Mouse (Mus musculus) frontal cortex, postnatal 10 days (tissue): ENCODE results near the gene Mta3.

ENCODE experiments used
- DNase-seq, 2 experiments: peaks; one replicate each; pipeline ENCODE4 v3.0.0; 2022; ENCODE audit warnings: low spot score in 2 of 2, mixed read lengths in 1 of 2

The Mta3 gene

GRCm38 (mm10) chr17:83759547-83759946 is 53.6 kb downstream of the Mta3 start:
- no peak for DNase-seq

- DNase-seq: no peak
Observed at GRCm38 (mm10) chr17:83764538-83764937, 58.6 kb downstream of the Mta3 start.

DNA sequence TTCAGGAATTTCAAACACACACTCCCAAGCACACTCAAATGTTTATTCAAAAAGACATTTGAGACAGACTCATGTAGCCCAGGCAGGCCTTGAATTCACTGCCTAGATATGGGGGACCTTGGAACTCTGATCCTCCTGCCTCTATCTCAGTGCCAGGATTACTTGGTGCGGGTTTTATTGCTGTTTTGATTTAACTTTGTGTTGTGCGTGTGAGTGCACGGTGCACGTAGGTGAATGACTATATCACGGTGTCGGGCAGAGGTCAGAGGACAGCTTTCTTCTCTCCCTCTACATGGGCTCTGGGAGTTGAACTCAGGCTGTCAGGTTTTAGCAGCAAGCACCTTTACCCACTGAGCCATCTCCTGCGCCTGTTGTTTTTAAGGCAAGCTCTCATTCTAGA is 61.1 kb downstream of the Mta3 start:
- DNase-seq: no peak

- DNase-seq: no peak
Observed at GRCm38 (mm10) chr17:83768309-83768708, 62.3 kb downstream of the Mta3 start.

DNA sequence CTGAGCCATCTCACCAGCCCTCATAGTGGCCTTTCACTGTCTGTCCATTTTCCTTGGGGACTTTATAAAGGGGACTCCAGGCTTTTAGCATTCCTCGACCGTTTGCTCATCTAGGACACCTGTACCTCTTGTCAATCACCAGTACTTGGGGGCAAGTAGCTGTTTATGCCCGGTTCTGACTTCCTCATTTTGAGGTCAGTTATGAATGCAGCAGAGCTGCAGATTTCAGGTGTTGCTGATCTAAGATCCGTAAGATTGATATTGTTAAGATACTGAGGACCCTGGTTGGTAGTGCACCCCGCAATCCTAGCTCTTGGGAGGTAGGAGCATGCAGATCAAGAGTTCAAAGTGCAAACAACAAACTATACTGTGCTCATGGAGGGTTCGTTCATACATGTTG is 64.4 kb downstream of the Mta3 start:
- no peak for DNase-seq

DNA sequence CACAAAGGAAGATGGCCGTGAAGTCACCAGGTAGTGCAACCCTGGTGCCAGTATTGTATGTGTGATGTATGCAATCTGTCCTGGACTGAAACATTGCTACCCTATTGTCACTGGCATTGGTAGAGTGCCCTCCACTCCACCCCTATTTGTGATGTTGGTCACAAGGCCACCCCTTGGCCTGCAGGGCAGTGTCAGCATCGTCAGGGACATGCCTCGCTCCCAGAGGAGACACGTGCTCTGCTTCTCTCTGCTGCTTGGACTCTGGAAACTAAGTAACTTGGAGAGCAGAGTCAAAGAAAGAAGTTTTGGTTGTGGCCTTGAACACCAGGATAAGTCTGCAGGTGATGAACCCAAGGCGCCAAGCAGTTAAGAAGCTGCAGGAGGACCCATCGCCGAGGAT is 65.0 kb downstream of the Mta3 start:
- no peak for DNase-seq

GRCm38 (mm10) chr17:83772110-83772509 is 66.1 kb downstream of the Mta3 start:
- DNase-seq: no peak

- DNase-seq: peak in 1 of 2 experiments; percentile 18
Observed at GRCm38 (mm10) chr17:83772711-83773110, 66.7 kb downstream of the Mta3 start.

DNA sequence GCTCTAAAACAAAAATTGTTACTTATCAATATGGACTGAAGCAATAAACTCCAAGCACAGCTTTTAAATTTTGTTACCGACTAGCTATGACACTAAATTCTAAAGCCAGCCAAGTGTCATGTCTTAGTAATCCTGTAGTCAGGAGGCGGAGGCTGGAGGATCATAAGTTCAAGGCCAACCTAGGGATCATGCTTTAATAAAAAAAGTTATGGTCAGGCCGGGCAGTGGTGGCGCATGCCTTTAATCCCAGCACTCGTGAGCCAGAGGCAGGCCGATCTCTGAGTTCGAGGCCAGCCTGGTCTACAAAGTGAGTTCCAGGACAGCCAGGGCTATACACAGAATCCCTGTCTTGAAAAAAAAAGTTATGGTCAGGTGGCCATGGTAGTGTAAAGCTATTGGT is 71.0 kb downstream of the Mta3 start:
- DNase-seq: no peak

DNA sequence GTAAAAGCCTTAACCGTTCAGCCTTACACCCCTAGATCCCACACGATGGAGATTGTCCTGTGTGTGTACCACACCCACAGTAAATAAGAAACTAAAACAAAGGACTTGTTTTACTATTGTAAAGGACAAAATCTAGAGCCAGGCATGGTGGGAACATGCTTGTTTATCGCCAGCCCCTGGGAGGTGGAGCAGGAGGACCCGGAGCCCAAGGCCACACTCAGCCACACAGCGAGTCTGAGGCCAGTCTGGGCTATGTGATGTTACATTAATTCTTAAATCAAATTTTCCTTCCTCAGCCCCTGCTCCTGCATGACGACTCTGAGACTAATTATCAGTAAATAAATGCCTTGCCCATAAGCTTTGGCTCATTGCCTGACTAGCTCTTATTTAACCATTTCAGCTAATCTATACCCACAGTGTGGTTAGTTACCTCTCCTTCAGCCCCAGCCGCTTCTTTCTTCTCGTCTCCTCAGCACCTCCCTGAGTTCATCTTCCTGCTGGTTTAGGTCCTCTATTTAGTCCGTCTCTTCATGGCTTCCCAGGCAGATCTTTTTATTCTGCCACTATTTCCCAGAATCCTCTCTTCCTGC is 71.6 kb downstream of the Mta3 start:
- no peak for DNase-seq

DNA sequence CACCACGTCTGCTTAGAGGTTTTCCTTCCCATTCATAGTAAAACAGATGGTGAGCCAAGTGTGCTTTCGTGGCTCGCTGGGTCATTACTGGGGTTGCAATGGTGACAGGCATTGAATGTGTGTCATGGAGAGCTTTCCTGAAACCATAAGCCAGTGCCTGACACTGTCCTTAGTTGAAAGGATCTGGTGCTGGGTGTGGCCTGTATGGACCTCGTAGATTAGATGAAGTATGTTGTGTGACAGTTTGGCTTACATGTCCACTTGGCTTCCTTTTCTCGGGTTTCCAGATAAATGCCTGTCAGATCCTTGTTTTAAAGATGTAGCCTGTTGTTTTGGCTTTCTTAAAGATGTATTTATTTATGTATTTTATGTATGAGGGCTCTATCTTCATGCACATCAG is 74.3 kb downstream of the Mta3 start:
- DNase-seq: no peak

DNA sequence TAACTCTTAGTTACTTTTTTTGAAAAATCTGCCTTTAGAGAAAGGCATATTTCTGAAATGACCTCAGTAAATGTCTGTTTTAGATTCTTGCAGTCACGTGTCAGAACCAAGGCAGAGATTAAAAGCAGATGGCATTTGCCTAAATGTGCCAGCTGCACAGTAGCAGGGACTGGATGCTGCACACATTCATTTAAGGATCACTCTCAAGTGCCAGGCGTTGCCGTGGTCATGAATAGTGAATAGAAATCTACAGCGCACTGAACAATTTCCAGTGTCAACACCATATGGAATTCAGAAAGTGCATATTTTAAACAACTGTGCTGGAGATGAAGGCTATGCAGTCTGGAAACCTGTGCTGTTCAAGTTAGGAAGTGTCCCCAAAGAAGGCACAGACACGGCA is 76.8 kb downstream of the Mta3 start:
- peak in 1 of 2 experiments; percentile 54 for DNase-seq

DNA sequence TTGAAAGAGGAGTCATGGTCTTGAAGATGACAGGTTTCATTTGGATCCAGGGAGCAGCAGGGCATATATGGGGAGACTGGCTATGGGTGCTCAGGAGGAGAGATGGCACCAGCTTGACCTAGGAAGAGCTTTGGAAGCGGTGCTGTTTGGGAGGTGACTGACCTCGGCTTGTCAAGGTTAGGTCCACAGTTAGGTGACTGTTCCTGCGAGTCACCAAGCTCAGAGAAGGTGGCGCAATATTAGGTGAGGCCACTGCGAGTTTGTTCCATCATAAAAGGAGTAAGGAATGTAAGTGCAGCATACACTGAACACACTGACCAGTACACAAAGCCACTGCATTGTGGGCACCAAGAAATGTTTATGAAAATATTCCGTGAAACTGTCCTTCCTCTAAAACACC is 80.5 kb downstream of the Mta3 start:
- no peak for DNase-seq

DNA sequence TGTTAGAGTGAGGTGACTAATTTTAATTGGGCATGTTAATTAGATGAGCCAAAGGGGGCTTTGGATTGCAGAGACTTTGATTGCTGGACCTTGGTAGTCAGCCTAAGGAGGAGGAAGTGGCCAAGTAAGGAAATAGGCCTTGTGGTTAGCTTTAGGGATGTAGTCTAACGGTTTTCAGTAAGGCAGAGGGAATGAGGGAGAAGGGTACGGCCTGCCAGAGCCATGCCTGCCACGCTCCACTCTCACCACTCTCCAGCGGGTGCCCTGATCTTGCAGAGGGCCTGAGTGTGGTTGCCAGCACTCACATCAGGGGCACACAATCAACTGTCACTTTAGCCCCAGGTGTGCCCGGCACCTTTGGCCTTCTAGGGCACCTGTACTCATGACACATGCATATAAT is 84.2 kb downstream of the Mta3 start:
- no peak for DNase-seq

DNA sequence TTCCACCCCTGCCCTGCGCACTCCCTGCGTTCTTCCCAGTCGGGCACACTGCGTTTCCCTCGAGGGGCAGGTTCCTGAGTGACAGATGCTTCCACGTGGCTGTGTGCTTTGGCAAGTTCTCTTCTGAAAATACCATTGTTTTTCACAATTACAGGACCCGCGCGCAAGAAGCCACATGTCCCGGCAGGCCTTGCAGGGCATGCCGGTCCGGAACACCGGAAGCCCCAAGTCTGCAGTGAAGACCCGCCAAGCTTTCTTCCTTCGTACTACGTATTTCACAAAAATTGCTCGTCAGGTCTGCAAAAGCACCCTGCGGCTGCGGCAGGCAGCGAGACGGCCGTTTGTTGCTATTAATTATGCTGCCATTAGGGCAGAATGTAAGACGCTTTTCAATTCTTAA is 86.4 kb downstream of the Mta3 start:
- DNase-seq: no peak

- DNase-seq: no peak
Observed at GRCm38 (mm10) chr17:83795121-83795520, 89.2 kb downstream of the Mta3 start.

GRCm38 (mm10) chr17:83799506-83800050 is 93.6 kb downstream of the Mta3 start:
- DNase-seq: no peak

GRCm38 (mm10) chr17:83803987-83804386 is 98.0 kb downstream of the Mta3 start:
- DNase-seq: no peak

- no peak for DNase-seq
Observed at GRCm38 (mm10) chr17:83805078-83805477, 99.1 kb downstream of the Mta3 start.

- DNase-seq: no peak
Observed at GRCm38 (mm10) chr17:83807345-83807744, 101.4 kb downstream of the Mta3 start.

DNA sequence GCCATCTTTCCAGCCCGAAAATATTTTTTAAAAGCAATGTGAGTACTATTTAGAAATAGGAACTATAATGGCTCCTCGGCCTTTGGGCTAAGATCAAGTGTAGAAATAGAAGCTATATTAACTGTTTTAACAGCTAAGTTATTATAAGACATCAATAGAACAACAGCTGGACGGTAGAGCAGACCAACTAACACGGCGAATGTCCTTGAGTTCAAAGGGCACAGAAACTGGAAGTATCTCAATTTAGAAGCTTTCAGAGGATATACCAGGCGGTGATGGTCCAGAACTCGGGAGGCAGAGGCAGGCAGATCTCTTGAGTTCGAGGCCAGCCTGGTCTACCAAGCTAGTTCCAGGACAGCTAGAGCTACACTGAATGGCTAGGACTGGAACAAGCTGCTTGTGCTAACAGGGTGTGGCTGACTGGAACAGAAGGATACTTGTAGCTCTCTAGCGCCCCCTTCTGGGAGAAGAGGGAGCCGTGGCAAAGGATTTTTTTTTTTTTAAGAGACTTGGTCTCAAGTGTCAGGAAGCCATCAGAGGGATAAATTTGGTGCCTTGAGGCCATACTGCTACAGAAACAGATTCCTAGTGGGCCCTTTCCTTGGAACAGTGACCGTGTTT is 101.9 kb downstream of the Mta3 start:
- DNase-seq: peak in 1 of 2 experiments; percentile 46

GRCm38 (mm10) chr17:83808476-83809098 is 102.6 kb downstream of the Mta3 start:
- no peak for DNase-seq

DNA sequence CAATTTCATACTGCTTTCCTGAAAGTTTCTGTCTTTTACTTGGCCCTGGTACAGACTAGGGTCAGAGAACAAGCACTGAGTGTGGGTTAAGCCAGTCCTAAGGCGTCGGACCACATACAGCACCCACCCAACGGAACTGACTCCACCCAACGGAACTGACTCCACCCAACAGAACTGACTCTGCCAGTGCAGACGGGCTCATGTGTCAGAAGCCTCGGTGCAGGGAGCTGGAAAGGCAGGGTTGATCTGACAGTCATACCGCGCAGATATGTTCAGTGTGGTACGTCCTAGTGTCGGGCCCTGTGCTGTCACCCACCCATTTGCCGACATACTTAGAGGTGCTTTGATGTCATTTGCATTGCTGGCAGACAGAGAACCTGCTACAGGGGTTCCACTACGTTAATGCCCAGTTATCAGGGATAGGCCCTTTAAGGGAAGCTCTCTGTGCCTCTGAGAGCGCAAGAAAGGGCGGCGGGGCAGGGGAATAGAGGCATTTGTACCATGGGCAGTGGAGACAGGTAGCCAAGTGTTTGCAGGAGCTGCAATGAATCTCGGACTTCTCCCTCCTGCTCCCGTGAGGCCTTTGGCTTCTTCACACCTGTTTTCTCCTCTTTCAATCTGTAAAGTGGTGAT is 103.3 kb downstream of the Mta3 start:
- no peak for DNase-seq
